Mouse (Mus musculus) CD4-positive naive resting alpha-beta T cell, adult 57 days (primary cell): ENCODE data around the gene Gm11214. TPM values are rescaled to one million over a fixed set of nuclear protein-coding genes. Genes with fewer than 3 reads are reported as not detected.

ENCODE experiments used
- total RNA-seq: library from RNA; stranded (reverse); gene quantifications from one replicate; pipeline ENCODE4 v1.2.4, GENCODE M21; 2023

Gene Gm11214
- not detected for total RNA-seq

GRCm38 (mm10) chr4:63663279-63663678, at the start of gene Gm11214:
Gene Gm11214, minus strand, starts transcription at chr4:63663379.

GRCm38 (mm10) chr4:63622378-63622835, 40.8 kb downstream of the Gm11214 start, which contains the start of gene Tex48:
Gene Tex48, minus strand, starts transcription at chr4:63622428.

Other genes starting within 250 kb of the Gm11214 start
- 14.7 TPM for gene Whrn, start 167.4 kb downstream of the Gm11214 start, total RNA-seq
- 66.6 TPM for gene Atp6v1g1, start 118.6 kb downstream of the Gm11214 start, total RNA-seq
- gene Tmem268, start 104.6 kb downstream of the Gm11214 start, total RNA-seq, result 19.1 TPM
- not detected for gene Gm11213, start 58.1 kb downstream of the Gm11214 start, total RNA-seq
- not detected for gene Tex48, start 41.0 kb downstream of the Gm11214 start, total RNA-seq
- not detected for gene Tnfsf15, start 81.7 kb upstream of the Gm11214 start, total RNA-seq
- 15.8 TPM for gene Tnfsf8, start 198.0 kb upstream of the Gm11214 start, total RNA-seq